Mouse (Mus musculus) effector memory CD4-positive, alpha-beta T cell, adult 7 months (primary cell): ENCODE results near the gene Vmn1r213. TPM values are rescaled to one million over a fixed set of nuclear protein-coding genes. Genes with fewer than 3 reads are reported as not detected.

ENCODE experiments used
- polyA plus RNA-seq: library from polyadenylated mRNA; unstranded; fragments of 100-300 nt; shearing (Covaris generic); gene quantifications from one replicate; pipeline ENCODE4 v1.2.1, GENCODE M21; 2017

The Vmn1r213 gene
- not detected for polyA plus RNA-seq

DNA sequence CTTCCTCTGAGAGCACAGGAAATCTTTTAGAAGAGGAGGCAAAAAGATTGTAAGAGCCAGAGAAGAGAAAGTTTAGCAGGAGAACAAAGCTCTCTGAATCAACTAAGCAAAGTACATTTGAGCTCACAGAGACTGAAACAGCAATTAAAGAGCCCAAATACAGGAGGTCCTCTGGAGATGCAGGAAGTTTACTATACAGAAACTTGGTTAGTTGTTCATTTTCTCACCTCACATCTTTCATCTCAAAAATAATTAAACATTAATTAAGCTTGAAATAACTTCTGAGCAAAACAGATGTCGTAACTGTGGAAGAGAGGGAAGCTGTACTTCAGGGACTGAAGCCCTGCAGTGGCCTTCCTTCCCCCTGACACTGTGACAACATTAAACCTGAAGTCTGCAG is at the start of gene Vmn1r213:
TSS of gene Vmn1r213 (plus strand) at position 301 of the 400 bp plus-strand sequence.

GRCm38 (mm10) chr13:23030118-23030517 is 22.7 kb downstream of the Vmn1r213 start, which contains the start of gene Vmn1r214:
Gene Vmn1r214, plus strand, starts transcription at chr13:23030418.

Other genes with a start within 250 kb of the Vmn1r213 start
- gene Vmn1r208, start 230.3 kb upstream of the Vmn1r213 start, polyA plus RNA-seq = 0.20 TPM
- not detected for gene Vmn1r209, start 198.0 kb upstream of the Vmn1r213 start, polyA plus RNA-seq
- 0.15 TPM for gene Vmn1r210, start 176.3 kb upstream of the Vmn1r213 start, polyA plus RNA-seq
- not detected for gene Vmn1r211, start 150.1 kb upstream of the Vmn1r213 start, polyA plus RNA-seq
- not detected for gene Vmn1r212, start 123.5 kb upstream of the Vmn1r213 start, polyA plus RNA-seq
- gene Vmn1r214, start 22.8 kb downstream of the Vmn1r213 start, polyA plus RNA-seq = 0.29 TPM
- gene Vmn1r215, start 60.4 kb downstream of the Vmn1r213 start, polyA plus RNA-seq = not detected
- 0.07 TPM for gene Vmn1r217, start 110.6 kb downstream of the Vmn1r213 start, polyA plus RNA-seq
- gene Vmn1r218, start 125.5 kb downstream of the Vmn1r213 start, polyA plus RNA-seq = 0.10 TPM
- gene Vmn1r219, start 151.7 kb downstream of the Vmn1r213 start, polyA plus RNA-seq = not detected
- not detected for gene Vmn1r220, start 180.3 kb downstream of the Vmn1r213 start, polyA plus RNA-seq
- gene Vmn1r221, start 206.5 kb downstream of the Vmn1r213 start, polyA plus RNA-seq = 0.09 TPM
- gene Vmn1r222, start 228.3 kb downstream of the Vmn1r213 start, polyA plus RNA-seq = not detected
- gene Vmn1r223, start 239.5 kb downstream of the Vmn1r213 start, polyA plus RNA-seq = 0.10 TPM